Mouse (Mus musculus) kidney, adult 18-20 months (tissue): ENCODE results near the gene Carnmt1.

Experiments
- DNase-seq: peaks from one replicate; pipeline ENCODE4 v3.0.0; 2021

The Carnmt1 gene

DNA sequence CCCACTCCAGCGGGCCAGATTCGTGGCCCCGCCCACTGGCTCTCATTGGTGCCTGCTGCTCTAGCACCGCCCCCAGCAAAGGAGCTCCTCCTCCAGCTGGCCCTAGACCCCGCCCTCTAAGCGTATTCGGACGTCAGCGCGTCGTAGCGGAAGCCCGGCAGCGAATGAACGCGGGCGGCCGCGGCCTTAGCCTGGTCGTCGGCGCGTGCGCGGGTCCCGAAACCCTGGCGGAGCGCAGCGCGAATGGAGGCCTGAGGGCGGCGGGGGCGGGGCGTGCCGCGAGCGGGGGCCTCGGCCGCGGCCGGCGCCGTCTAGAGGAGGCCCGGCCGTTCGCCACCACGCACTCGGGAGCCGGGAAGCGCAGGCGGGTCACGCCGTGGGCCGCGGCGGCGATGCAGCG is at the start of gene Carnmt1:
Carnmt1 (plus strand) TSS at position 157 of the 400 bp plus-strand sequence.
- peak; percentile 99 for DNase-seq

- no peak for DNase-seq
Observed at GRCm38 (mm10) chr19:18623894-18624293, 46.7 kb upstream of the Carnmt1 start.

- DNase-seq, result peak; percentile 88
Observed at GRCm38 (mm10) chr19:18629589-18629988, 41.0 kb upstream of the Carnmt1 start.

DNA sequence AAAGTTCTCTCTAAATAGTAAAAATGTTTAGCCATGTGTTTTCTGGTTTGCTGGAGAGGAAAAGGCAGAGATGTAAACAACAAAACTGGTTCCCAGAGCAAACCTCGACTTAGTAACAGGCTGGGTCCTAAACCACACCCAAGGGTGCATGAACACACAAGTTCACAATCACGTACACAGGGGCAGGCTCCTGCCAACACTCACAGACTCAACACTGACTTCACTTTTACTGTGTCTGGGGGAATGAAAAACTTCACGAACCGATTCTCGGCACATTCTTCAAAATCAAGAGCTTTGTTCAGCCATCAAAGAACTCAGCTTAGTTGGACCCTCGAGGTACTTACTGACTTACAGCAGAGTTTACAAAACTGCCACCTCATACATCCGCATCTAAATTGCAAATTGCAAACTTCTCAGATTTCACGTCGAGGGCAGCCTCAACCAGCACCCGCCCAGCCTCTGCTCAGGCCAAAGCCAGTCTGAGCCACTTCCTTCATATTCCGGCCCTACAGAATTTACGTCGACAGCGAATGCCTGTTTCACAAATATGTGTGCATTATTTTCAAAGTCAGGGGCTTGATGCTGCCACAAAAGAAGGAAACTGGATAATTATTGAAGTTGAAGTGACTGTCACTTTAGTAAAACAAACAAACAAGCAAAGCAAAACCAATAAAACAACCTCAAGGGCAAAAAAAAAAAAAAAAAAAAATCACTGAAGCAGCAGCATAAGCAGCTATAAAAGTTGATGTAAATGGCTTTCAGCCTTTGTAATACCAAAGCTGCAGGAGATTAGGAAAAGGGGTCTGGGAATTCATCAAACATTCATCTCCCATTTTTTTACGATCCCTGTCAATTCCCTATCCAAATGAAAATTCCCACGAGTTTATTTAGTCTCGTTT is 40.1 kb upstream of the Carnmt1 start:
- DNase-seq, result peak; percentile 65

- peak; percentile 76 for DNase-seq
Observed at GRCm38 (mm10) chr19:18631161-18631643, 39.4 kb upstream of the Carnmt1 start.

DNA sequence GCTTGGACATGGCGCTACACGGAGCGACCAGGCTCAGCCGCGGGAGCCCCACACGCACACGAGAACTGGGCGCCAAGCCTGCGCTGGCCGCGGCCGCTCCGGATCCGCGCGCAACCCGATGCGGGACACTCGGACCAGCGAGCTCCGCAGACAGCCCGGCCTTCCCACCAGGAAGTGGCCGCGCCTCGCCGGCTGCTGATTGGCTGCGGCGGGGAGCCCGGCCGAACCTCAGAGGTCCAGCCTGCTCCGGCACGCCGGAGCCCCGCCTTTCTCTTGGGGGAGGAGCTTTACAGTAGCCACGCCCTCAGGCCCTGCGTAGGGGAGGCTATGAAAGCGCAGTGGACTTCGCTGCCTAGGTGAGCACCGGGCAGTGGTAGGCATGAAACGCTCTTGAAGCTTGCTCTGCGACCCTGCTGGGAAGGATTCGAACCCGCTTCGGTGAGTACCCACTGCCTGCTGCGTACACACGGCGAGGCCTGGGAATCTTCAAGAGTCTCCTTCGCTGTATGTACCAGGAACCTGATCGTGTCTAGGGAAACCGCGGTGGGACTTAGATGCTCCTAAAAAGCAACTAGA is 38.8 kb upstream of the Carnmt1 start, which contains the start of the genes Ostf1 and Nmrk1:
Ostf1 (minus strand) TSS at position 180 of the 576 bp plus-strand sequence.
Nmrk1 (plus strand) TSS at position 307 of the 576 bp plus-strand sequence.
- DNase-seq, result peak; percentile 99

GRCm38 (mm10) chr19:18632231-18633185 is 38.1 kb upstream of the Carnmt1 start:
- peak; percentile 62 for DNase-seq

GRCm38 (mm10) chr19:18637954-18638353 is 32.6 kb upstream of the Carnmt1 start:
- DNase-seq, result no peak

- no peak for DNase-seq
Observed at GRCm38 (mm10) chr19:18638949-18639348, 31.6 kb upstream of the Carnmt1 start.

GRCm38 (mm10) chr19:18639552-18639951 is 31.0 kb upstream of the Carnmt1 start:
- DNase-seq, result no peak

DNA sequence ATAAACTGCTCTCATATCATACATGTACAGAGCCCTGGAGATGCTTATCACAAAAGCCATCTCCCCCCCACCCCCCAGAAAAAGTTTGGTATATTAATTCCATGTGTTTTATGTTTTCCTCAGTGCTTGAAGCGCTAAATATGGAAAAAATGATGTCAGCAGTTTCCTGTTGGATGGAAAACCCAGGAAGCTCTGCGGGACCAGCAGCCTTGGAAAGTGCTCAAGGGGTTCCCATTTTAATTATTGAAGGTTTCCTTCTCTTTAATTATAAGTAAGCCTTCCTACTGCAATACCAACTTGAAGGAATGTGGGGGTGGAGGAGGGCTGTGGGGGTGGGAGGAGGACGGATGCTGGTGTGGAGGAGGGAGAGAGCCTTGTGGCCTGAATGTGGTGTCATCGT is 29.6 kb upstream of the Carnmt1 start:
- DNase-seq, result no peak

GRCm38 (mm10) chr19:18643411-18643810 is 27.2 kb upstream of the Carnmt1 start:
- no peak for DNase-seq

DNA sequence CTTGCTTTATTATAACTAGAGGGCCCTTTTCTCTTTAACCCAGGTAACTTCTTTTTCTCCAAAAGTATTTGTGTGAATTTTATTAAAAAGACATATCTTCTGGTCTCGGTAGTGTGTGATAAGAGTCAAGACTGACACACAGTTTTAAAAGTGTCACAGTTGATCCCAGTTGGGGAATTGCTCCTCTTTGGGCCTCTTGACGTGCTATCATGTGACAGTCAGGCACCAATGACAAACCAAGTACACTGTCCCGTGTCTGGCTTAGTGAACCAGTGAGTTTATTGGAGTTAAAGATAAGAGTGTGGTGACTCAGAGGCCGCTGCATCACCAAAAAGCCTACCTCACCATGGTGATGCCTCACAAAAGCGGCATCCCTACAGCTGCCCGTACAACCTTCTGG is 26.5 kb upstream of the Carnmt1 start:
- DNase-seq, result no peak

- no peak for DNase-seq
Observed at GRCm38 (mm10) chr19:18646397-18646796, 24.2 kb upstream of the Carnmt1 start.

- DNase-seq, result no peak
Observed at GRCm38 (mm10) chr19:18646853-18647420, 23.6 kb upstream of the Carnmt1 start.

DNA sequence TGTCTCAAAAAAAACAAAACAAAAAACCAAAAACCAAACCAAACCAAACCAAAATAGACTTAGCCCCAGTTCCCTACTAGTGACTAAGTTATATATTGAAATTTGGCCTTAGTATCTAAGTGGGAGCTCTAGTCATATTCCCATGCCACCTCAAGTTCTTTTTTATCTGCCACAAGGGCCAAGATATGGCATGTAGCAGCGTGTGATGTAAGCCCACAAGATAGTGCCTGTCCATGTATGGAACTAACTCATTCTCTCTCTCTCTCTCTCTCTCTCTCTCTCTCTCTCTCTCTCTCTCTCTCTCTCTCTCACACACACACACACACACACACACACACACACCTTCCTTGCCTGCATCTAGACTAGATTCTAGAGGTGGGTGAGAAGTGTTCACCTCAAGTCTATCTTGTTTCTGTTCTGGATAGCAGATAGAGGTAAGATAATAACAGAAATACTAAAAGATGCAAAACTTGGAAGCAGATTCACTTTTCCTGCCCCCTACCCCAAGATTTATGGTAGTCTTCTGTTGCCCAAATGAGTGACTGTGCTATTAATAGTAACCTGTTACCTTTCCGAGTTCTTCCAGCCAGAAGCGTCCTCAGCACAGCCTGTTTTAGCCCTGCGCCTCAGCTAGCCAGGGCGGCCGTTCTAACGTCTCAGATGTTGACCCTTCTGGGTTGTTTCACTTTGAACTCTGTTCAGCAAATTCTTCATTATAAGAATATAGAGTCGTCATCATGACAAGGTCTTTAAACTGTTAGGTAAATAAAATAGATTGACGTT is 22.6 kb upstream of the Carnmt1 start:
- no peak for DNase-seq

DNA sequence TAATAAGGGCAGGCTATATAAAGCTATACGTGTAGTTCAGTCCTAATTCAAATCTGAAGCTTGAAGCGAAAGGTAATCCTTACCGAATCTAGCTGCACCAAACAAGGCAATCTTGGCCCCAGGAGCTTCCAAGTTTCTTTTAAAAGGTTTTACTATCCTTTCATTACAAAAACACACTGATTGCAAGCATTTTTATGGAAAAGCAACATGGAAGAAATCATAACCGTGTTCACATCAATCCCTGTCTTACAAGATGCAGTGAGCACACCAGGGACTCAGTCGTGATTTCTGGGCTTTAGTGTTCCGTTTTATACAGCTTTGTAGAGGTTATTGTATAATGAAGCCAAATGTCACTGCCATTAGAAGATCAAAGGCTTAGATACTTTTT is 22.0 kb upstream of the Carnmt1 start:
- DNase-seq, result no peak

DNA sequence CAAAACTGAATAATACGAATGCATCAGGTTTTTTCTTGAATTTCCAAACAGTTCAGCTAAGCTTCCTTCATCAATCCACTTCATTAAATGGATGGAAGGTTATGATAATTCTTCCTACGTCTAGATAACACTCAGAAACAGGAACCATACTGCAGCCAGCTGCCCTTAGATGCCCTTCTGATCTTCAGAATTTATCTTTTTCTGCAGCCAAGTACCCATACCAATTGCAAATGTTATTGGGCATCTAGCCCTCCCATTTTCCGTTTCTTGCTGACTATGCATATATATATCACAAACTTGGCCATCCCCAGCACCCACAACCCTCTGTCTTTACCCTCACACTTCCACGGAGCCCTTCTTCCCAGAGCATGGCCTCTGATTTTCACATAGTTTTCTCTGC is 20.6 kb upstream of the Carnmt1 start:
- DNase-seq, result no peak

DNA sequence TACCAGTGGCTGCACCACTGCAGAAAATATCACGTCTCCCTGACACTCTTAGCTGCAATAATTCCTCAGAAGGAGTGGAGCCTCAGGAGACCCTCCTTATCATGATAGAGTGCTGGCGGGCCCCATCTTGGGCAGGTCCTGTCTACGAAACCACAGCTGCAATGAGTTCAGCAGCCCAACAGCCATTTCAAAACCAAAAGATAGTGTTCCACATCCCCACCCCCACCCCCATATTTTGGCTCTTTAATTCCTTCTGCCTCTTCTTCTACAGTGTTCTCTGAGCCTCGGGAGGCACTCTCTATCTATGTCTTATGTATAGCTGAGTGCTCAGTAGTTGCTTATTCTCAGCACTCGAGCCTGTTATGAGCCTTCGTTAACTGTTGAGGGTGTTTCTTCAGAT is 20.1 kb upstream of the Carnmt1 start:
- DNase-seq, result no peak

DNA sequence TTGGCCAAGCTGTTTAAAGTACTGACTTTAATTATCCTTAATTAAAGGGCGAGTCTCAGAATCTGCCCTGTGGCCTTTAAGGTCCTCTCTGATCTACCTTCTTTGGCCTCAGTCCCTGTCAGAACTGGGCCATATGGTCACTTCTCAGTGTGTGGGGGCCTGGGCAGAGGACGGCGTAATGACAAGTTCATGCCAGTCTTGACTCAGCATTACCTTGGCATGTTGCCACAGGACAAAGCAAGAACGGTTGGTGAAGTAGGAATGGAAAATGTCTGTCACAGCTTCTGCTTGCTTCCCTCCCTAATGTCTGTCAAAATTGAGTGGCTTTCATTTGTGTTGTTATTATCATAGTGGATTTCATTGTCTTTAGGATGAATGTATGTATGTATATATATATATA is 18.0 kb upstream of the Carnmt1 start:
- no peak for DNase-seq

GRCm38 (mm10) chr19:18653058-18653457 is 17.5 kb upstream of the Carnmt1 start:
- DNase-seq, result no peak

- DNase-seq, result no peak
Observed at GRCm38 (mm10) chr19:18654330-18654729, 16.2 kb upstream of the Carnmt1 start.
